Mouse (Mus musculus) right cerebral cortex, adult 2 months (tissue): ENCODE data around the gene Espnl.

ENCODE experiments used
- DNase-seq, 2 experiments: peaks; one replicate each; pipeline ENCODE4 v3.0.0; 2021 to 2022; ENCODE audit warnings: low spot score in 2 of 2

Gene Espnl

DNA sequence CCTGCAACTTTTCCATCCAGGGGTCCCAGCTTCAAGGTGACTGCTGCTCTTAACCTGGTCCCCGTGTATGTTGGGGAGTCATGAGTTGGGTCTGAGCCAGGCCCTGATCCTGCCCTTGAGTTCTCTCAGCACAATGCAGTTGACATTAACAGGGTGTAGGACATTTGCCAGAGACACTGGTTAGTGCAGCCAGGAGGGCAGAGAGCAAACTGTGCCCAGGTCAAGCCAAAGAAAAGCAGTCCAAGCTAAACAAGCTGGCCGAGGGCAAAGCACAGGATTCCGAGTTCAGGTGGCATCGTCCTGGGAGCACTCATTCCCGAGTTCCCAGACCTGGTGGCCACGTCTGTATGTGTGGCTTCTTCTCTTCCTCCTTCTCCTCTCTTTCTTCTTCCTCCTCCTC, 4.2 kb upstream of the Espnl start:
- no peak for DNase-seq

DNA sequence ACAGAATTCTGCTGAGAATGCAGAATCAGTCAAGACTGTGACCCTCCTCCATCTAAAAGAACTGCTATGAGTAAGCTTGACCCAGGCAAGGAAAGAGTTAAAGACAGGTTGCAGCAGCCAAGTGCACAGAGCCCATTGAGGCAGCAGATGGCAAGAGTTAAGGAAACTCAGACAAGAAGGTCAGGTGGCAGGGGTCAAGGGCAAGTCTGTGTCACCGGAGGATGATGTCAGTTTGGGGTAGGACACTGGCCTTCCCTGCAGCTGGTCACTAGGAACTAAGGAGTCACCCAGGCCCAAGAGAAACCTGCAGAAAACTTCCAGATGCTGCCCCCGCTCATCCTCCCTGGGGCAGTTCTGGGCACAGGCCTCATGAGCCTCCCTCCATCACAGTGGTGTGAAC, 2.8 kb downstream of the Espnl start:
- DNase-seq, result no peak

DNA sequence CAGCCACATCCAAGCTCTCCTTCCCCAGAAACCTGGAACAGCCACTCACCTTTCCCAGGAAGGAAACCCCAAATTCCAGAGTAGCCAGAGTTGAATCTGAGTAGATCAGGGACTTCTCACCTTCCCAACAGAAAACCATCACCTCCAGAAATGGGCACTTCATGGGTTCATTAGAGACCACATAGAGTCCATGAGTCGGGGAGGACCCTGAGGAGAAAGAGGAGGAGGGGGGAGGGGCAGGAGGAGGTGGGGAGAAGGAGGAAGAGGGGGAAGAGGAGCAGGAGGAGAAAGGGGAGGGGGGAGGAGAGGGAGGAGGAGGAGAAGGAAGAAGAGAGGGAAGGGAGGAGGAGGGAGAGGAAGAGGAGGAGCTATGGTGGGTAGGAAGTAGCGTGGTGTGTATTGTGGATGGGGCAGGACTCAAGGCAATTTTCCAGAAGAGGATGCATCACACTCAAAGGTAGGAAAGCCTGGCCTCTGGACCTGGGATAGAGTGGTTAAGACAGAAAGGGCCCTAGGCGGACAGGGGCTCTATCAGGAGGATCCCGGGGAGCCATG, 3.7 kb downstream of the Espnl start:
- no peak for DNase-seq

DNA sequence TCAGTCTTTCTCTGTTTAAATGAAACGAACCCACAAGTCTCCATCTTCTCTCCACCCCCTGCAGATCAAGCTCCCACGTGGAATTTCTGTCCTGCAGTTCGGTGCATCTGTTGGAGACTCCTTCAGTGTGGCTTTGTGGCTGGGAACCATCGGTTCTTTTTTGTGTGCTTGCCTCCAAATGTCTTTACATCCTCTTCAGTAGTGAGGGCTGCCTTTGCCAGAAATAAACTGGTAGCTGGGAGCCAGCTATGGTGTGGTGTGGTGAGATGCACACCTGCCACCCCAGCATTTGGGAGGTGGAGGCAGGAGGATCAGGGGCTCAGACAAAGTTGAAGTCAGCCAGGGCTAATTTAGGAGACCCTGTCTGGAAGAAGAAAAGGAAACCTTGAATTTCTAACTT, 10.2 kb downstream of the Espnl start:
- DNase-seq, result peak; percentile 36 to 55

DNA sequence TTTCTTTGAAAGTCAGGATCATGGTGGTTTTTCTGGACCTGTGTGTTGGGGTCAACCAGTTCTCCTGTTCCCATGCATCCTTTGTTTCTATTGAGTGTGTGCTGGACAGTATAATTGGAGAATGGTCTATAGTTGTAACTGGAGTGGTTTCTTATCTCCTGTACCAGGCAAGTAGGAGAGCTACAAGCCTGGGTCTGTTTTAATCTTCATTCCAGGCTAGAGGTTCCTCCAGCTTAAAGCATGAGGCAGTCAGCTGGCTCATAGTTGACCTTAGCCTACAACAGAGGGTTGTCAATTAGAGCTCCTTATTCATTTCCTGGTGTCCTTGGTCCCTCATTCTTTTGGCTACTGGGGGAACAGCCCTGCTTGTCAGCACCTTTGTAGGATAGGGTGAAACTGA, 11.7 kb downstream of the Espnl start:
- no peak for DNase-seq

DNA sequence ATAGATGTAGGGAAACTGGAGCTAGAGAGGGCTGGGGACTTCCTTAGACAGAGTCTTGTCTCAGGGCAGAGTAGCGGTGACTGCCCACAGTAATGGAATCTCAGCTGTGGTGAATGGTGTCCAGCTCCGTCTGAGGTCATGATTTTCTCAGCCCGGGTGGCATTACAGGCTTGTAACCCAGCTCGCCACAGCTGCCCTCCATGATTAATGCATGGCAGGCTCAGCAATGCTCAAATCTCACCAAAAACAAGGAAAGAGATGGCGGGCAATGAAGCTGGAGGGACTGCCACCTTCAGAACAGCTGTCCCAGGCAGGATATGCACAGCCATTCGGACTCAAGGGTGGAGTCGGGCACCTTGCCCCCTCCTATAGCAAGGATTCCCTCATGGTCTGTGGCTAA, 15.5 kb downstream of the Espnl start:
- DNase-seq, result no peak

DNA sequence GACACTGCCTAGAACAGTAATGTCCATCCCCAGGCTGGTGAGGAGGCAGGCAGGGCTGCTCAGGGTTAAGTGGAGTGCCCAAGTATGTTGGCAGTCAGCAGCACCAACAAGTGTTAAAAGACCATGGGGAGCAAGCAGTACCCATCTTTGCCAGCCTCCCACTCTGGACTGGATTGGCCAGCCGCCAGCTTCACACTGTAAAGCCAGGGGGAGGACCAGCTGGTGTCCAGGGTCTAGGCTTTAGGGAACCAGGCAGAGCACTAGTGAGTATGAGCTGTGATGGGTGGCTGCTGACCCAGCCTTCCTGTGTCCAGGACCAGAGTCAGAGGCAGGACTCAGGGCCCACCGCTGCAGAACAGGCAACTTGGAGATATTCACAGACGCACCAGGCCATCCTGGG, 22.1 kb downstream of the Espnl start:
- DNase-seq, result peak; percentile 27 to 51

DNA sequence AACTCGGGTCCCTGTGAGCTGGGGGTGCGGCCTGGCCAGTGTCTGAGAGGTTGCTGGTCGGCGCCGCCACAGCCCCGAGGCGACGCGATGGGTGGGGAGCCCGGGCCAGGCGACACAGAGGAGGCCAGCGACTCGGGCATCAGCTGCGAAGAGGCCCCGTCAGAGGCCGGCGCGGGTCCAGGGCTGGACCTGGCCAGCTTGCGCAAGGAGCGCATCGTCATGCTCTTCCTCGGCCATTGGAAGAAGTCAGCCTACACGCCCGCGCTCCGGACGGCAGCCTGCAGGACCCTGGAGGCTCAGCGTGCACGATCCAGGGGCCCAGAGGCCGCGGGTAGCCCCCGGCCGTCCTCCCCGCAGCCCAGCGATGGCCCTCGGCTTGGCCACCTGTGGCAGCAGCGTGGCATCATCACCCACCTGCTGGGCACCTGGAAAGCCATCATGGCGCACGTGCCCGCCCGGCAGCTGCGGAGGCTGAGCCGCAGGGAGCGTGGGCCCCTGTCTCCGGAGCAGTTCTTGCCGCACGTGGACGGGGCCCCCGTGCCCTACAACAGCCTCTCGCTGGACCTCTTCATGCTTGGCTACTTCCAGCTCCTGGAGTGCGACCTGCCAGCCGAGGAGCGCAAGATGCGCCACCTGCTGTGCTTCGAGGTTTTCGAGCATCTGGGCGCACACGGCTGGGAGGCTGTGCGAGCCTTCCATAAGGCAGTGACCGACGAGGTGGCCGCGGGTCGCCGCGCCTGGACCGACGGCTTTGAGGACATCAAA, 23.2 kb downstream of the Espnl start:
- no peak for DNase-seq

DNA sequence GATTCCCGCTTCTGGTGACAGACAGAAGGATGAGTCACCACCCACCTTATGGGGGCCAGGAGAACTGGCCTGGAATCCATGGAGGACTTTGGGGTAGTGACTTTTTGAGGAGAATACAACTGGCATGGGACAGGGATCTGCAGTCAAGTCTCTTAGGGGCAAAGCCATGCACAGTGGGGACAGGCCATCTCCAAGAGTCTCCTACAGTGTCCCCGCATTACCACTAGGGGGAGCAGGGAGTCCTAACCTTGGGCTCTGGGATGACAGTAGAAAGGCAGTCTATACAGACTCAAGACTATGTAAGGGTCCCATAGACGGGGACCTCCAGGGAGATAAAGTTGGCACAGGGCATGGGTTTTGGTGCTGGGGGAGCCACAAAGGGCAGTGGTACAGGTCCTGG, 25.0 kb downstream of the Espnl start:
- DNase-seq, result peak; percentile 63 to 68

DNA sequence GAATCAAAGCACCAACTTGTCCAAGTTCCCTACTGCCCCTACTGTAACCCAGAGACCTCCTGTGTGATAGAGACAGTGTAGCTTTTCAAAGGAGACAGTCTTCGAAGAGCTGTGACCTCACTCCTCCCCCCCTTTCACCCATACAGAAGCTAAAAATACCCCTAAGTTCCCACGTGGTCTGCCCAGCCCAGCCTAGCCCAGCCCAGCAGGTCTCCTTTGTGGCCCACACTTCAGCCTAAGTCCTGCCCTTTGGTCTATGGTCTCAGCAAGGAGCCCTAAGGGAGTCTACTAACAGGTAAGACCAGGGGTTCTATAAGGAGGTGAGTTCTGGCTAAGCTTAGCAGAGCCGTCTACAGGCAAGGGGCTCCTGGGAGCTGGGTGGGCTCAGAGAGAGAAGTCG, 29.0 kb downstream of the Espnl start, which contains the start of gene Klhl30:
Gene Klhl30, plus strand, starts transcription at position 176 of the 400 bp plus-strand sequence.
- DNase-seq, result no peak

DNA sequence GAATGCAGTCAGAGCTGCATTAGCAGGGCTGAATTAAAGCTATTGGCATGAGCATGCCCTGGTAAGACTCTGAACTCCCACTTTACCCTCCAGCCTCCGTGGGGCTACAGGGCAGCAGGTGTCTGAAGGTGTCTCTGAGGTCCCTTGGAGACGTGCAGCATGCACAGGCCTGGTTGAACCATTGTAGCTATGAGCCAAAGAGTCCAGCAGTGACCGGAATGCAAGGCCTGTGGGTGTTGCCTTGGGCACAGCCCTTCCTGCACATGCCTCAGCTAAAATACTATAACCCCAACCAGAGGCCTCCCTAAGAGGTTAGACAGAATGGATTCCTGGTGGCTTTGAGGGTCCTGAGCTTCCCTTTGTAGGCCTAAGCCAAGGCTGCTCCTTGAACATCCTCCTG, 29.4 kb downstream of the Espnl start:
- no peak for DNase-seq

DNA sequence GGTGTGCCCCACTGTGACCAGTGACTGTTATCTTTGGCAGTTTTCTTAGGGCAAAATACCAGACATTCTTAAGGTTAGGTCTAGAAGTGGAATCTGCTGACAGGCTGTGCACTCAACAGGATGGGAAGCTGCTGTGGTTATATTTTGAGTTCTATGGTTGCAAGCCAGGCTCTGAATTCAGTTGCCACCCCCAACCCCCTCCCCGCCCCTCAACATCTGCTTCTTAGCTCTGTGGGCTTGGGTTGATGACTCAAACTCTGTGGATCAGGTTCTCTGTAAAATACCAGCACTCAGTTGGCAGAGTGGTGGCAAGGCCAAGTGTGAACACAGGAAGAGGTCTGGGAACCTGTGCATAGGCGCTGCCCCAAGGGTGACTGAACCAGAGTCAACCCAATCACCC, 30.4 kb downstream of the Espnl start:
- DNase-seq, result no peak

DNA sequence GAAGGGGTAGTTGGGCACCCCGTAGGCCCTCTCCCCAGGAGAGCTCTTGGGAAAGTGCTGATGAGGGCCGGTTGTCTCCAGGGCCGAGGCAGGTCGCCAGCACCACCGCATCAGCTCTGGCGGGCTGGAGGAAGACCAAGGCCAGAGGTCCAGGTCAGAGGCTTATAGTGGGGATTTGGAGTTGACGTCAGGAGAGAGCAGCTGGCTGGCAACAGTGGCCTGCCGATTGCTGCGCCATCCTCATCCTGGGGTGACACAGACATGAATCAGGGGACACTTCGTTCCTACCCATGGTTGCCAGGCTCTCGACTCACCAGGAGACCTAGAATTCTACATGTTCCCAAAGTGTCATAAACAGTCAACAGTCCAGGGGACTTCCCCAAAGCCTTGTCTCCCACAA, 34.2 kb downstream of the Espnl start:
- DNase-seq, result no peak

DNA sequence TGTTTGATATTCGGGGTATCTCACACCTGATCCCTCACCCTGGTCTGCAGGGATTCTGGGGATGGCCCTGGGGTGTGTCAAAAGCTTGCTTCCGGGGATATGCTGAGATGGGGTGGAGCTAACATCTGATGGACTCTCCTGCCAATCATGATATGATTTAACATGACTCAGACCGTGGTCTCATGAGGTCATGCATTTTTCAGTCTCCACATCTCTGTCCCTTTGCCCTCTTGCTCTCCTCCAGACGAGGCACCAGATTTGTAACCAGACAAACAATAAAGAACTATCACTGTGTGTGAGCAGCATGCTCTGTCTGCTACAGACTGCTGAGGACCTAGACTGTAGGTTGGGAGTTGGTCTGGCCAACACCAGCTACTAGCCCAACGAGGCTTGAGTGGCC, 40.2 kb downstream of the Espnl start:
- no peak for DNase-seq

DNA sequence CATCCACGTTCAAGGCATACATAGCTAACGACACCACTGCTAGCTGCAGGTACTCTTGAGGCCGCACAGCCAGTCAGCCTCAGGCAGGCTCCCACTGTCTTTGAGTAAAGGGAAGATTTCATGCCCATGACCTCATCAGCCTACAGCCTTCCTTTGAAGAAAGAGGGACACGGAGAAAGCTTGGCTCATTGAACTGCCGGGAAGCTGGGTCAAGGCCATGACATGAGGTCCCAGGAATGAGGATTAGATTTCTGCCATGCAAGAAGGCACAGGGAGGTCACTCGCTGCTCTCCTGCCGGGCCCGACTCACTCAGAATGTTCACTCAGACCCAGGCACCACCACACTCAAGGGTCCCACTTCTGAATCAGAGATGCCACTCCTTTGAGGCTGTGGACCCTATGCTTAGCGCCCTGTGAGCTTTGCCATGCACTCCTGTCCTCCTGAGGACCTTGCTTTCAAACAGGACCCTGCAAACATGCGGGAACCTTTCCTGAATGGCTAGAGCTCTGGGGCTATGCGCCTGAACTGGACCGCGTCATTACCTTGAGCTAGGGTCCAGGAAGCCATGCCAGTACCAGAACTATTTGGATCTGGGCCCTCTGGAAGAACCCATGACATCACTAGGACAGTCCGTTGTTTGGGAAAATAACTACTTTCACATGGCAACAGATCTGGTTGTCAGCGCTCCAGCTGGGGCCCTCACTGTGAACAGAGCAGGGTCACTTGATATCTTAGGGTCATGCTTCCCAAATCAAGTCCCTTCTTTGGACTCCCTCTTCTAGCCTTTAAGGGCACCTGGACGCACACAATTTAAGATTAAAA, 43.2 kb downstream of the Espnl start:
- DNase-seq, result no peak

DNA sequence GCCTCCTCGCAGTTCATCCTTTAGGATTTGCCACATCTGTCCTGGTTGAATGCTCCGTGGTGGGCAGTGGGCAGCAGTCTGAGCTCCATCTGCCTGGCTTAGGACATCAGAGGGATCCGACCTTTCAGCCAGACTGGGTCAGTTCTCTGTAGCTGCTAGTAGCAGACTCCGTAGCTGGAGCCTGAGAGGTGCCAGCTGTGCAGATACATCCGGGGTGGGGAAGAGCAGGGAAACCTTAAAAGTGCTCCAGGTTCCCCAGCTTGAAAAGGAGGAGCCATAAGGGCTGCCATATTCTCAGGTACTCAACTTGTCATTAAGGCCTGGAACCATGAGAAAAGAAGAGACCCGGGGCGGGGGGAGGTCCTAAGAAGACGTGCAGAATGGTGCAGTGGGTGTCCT, 43.9 kb downstream of the Espnl start:
- no peak for DNase-seq

DNA sequence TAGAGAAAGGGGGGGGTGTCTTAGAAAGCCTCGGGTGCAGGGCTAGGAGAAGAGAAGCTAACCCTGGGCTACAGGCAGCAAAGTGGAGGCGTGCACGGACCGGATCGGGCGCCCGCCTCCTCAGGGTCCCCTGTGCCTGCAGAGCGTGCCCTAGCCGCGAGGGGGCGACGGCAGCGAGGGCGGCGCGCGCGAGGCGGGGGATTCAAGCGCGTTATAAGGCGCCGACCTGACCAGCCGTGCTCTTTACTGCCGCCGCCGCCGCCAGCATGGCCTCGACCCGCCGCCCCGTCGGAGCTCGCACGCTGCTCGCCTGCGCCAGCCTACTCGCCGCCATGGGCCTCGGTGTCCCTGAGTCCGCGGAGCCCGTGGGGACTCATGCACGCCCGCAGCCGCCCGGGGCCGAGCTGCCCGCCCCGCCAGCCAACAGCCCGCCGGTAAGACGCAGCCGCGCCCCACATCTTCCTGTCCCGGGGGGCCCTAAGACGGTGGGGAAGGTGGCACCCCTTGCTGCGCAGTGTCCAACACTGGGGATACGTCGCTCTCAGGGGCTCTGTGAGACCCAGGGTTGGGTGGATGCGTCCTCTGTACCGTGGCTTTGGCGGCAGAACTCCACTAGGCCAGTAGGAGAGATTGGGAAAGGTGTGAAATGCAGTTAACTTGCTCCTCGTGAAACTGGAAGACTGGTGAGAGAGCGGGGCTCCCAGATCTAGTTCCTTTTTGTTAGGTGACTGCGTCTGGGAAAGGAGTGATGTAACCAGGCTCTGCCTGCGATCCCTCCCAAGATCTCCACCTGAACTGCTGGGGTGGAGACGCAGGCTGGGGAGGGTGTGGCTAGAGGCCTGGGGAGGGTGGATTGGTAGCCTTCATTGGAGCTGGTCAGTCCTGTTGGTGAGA, 44.6 kb downstream of the Espnl start, which contains the start of gene Erfe:
Gene Erfe, plus strand, starts transcription at position 216 of the 894 bp plus-strand sequence.
- peak; percentile 32 to 39 for DNase-seq

DNA sequence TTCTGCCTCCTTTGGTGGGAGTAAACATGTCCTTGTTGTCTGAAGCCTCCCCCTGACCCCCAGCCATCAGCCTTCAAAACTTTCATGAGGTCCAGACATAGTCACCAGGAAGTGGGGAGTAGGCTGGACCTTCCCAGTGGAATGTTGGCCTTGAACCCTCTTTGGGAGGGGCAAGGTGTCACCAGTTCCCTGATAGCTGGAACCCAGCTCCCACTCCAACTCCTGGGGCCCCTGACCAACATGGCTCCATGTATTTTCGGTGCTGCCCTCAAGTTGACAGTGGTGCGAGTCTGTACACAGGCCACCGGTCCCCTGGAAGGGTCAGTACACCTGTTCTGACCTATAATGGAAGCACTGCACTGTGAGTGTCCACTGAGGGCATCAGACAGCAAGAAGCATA, 45.4 kb downstream of the Espnl start:
- no peak for DNase-seq

DNA sequence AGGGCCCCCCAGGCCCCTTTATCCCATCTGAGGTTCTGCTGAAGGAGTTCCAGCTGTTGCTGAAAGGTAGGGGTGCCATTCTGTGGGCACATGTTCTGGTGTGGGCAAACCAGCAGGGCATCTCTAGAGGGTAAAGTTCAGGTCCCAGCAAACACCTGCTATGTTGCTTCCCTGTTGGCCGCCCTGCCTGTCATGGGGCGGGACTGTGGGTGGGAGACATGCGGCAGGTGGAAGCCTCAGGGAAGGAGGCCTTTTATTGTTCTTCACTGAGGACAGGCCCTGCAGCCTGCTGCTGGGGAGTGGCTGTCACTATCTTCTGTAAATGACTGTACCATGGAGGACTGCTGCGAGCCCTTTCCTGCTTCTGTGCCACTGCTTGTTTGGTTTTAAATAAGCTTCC, 47.5 kb downstream of the Espnl start:
- no peak for DNase-seq

DNA sequence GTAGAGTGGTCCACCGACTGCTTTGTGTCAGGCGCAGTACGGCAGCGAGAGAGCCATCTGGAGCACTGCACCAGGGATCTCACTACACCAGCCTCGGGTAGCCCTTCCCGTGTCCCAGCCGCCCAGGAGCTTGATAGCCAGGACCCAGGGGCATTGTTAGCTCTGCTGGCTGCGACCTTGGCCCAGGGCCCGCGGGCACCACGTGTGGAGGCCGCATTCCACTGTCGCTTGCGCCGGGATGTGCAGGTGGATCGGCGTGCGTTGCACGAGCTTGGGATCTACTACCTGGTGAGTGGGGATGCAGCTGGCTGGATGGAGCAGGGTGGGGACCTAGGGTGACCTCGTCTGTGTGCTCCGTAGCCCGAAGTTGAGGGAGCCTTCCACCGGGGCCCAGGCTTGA, 48.2 kb downstream of the Espnl start:
- DNase-seq, result no peak

DNA sequence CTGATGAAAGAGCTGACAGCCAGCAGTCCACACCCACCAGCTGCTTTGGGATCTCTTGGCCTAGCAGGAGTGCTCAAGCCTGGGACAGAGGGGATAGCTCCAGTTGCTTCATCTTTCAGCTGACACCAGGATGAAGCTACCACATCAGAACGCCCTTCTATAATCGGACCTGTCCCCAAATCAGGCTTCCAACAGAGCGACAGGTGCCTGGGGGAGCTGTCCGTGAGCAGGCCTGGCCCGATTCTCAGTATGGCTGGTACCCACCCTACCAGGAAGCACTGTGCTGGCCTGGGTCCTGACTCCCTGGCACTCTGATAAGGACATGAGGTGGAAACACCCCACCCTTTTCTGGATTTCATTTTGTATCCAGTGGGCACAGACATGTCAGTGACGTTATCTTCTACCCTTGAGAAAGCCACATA, 51.5 kb downstream of the Espnl start:
- no peak for DNase-seq
